Mouse (Mus musculus) cerebellum, postnatal 10 days (tissue): ENCODE measurements around the gene Emc7.
"Not testable (repeated sequence)": the region's sequence is repeated elsewhere in the genome, so short reads cannot be mapped to it uniquely, and the experiment has no call there.

Experiments
- DNase-seq, 2 experiments: peaks; one replicate each; pipeline ENCODE4 v3.0.0; 2021; ENCODE audit warnings: mixed read lengths in 2 of 2

Gene Emc7

GRCm38 (mm10) chr2:112454862-112455564 lies at the start of gene Emc7:
Gene Emc7, plus strand, starts transcription at chr2:112454997.
- DNase-seq, result peak; percentile 100

- no peak for DNase-seq
Observed at GRCm38 (mm10) chr2:112407030-112407429, 47.8 kb upstream of the Emc7 start.

- no peak for DNase-seq
Observed at GRCm38 (mm10) chr2:112425308-112425707, 29.5 kb upstream of the Emc7 start.

DNA sequence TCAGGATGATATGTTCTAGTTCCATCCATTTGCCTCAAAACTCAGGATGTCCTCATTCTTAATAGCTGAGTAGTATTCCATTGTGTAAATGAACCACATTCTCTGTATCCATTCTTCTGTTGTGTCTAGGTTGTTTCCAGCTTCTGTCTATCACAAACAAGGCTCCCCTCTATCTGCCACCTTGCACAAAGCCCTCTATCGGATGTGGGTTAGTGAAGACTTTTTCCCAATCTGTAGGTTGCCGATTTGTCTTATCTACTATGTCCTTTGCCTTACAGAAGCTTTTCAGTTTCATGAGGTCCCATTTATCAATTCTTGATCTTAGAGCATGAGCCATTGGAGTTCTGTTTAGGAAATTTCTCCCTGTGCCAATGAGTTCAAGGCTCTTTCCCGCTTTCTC lies 26.3 kb upstream of the Emc7 start:
- DNase-seq, result not testable (repeated sequence)

DNA sequence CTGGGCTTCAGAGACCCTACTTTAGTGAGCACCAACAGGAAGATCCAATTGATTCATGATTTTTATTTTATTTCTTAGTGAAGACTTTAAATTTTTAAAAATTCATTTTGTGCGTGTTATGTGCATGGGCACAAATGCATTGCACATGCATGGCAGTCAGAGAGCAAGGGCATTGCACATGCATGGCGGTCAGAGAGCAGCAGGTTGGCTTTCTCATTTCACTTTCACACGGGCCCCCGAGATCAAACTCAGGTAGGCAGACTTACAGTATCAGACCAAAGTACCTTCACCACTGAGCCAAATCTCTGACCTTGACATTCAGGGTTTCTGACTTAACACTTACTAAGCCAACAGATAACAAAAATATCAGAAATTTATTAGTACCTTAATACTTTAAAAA lies 25.1 kb upstream of the Emc7 start:
- DNase-seq, result no peak

GRCm38 (mm10) chr2:112430403-112430802 lies 24.4 kb upstream of the Emc7 start:
- DNase-seq, result no peak

DNA sequence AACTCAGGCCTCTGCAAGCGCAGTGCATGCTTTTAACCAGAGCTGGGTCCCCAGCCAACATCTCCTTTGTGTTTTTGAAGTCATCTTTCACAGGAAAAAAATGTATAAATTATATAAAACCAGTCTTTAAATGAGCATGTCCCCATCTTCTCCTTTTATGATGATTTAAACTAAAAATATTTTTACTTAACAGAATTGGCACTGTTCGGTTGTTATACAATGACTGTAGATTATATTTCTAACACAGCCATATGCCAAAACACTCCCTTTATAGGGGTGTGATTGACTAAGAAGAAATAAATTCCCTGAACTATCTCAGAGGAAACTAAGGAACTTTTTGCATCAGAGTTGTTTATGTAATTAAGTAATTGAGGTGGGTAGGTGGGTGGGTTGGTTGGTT lies 22.3 kb upstream of the Emc7 start:
- DNase-seq, result no peak

DNA sequence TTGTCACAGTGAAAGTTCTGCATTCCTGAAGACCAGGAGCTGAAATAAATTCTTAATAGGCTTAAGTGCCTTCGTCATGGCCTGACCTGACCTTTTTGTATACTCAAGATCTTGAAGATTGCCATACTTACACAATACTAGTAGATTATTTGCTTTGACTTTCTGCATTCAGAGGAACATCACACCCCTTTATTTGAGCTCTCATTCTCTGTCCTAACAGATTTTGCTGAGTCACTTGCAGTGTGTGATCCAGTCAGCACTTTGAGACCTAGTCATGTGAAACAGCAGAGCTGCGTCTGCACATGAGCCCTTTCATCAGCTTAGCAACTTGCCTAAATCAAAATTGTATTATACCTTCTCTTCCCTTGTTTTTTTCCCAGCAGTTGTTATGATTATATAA lies 21.4 kb upstream of the Emc7 start:
- no peak for DNase-seq

DNA sequence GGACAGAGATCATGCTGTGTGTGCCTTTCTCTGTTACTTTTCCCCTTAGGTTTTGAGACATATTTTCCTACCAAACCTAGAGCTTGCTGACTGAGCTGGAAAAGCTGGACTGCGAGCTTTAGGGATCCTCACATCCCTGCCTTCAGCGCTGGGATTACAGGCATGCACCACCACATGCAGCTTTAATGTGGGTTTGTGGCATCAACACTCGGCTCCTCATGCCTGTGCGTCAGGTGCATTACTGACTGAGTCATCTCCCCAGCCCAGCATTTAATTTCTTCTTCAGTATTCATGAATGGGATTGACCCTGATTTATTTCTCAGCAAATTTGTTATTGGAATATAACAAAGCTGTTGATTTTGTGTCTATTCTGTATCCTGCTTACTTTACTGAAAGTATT lies 18.5 kb upstream of the Emc7 start:
- no peak for DNase-seq

GRCm38 (mm10) chr2:112437589-112437988 lies 17.2 kb upstream of the Emc7 start:
- no peak for DNase-seq

GRCm38 (mm10) chr2:112443491-112443890 lies 11.3 kb upstream of the Emc7 start:
- no peak for DNase-seq

GRCm38 (mm10) chr2:112445511-112445910 lies 9.3 kb upstream of the Emc7 start:
- DNase-seq, result no peak

DNA sequence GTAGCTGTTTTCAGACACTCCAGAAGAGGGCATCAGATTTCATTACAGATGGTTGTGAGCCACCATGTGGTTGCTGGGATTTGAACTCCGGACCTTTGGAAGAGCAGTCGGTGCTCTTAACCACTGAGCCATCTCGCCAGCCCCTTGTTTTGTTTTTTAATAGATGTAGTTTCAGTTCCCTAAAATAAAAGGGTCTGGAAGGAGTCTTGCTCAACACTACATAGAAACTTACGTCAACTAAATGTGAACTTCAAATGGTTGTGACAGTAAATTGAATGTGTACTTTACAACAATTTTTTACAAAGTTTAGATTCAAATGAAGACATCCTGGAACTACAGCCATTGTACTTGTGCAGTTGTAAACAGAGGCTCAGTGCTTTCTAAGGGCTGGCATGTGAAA lies 6.8 kb upstream of the Emc7 start:
- DNase-seq, result not testable (repeated sequence)

DNA sequence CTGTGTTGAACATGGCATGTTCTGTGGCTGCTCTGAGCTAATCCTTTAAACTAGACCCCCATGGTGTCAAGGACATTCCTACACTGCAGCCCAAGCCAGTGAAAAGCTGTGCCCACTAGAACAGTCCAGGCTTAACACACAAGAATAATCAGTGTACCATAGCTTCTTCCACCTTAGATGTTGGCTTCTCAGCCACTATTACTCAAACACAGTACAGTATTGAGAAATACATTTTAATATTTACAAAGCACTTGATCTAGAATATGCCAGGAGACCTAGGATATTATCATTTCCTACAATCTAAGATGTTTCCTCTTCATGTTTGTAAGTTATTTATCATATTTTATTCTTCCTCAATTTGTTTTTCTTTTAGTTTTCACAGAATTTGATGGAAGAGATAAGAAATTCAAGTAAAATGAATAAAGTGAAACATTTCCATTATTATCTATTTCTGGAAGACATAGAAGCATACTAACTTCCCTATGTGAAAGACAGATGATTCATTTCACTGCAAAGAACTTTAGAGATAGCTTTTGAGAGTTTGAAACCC lies 6.2 kb upstream of the Emc7 start:
- DNase-seq, result no peak

- peak; percentile 52 to 53 for DNase-seq
Observed at GRCm38 (mm10) chr2:112449597-112450296, 5.0 kb upstream of the Emc7 start.

DNA sequence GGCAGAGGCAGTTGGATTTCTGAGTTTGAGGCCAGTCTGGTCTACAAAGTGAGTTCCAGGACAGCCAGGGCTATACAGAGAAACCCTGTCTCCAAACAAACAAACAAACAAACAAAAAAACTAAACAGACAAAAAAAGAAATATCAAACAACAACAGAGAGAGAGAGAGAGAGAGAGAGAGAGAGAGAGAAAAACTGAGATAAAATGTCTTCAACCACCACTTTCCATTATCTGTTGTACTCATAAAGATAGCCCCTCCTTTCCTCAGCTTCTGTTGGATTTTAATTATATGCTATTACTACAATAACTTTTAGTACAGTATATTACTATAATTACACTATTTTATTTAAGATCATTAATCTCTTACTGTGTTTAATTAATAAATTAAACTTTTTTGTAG lies 2.3 kb upstream of the Emc7 start:
- DNase-seq, result not testable (repeated sequence)

DNA sequence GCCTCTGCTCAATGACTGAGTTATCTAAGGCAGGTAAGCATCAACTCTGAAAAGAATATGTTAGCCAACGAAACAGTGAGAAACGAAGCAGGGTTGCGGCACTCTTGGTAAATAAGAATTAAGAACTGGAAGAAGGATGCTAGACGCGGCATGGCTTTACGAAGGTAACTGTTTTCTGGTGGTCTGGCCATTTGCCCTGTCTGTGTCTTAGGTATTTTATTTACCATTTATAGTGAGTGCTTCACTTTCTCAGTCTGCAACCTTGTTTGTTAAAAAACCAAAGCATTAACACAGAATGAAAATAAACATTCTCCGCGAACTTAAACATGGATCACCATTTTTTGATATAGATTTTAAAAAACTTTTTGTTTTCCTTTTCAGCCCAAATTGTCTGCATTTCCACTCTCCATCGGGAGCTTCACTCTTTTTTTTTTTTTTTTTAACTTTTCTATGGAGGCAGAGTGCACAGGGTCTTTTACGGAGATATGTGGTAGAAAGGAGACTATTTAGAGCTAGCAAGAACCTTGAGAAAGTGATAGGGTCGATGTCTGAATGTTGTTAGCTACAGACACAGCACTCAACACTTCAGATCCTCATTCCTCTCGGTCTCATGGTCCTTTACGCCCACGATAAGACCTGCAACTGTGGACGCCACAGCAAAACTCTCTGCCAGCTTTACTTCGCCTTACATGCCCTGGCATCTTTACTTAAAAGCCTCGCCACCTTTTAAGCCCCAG lies 504 bp upstream of the Emc7 start:
- peak in 1 of 2 experiments; percentile 18 for DNase-seq

DNA sequence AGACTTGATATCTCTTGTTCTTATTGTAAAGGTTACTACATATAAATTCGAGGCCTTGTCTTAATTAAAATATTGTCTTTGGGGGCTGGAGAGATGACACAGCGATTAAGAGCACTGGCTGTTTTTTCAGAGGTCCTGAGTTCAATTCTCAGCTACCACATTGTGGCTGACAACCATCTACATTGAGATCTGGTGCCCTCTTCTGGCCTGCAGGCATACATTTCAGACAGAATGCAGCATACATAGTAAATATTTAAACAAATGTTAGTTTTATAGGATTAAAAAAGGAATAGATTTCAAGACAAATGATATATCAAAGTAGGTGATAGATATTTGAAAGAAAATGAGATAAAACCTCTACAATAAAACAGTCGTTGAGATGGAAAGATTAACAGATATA lies 5.8 kb downstream of the Emc7 start:
- DNase-seq, result no peak

GRCm38 (mm10) chr2:112469542-112469941 lies 14.7 kb downstream of the Emc7 start:
- DNase-seq, result no peak

- DNase-seq, result no peak
Observed at GRCm38 (mm10) chr2:112470961-112471381, 16.2 kb downstream of the Emc7 start.

DNA sequence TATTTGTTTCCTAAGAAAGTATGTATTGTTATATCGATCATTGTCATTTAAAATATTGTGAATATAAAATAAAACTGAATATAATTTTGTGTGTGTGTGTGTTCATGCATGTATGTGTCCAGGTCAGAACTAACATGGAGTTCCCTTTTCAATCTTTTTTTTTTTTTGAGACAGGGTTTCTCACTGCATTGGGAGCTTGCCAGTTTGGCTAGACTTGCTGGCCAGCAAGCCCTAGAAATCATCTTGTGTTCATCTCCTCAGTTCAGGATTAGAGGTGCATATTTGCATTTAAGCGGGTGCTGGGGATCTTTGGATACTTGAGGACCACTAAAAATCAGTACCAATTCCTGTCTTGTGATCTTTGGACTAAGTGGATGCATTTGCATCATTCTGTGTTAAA lies 17.3 kb downstream of the Emc7 start:
- DNase-seq, result peak; percentile 58 to 61

- no peak for DNase-seq
Observed at GRCm38 (mm10) chr2:112474997-112475724, 20.4 kb downstream of the Emc7 start.

GRCm38 (mm10) chr2:112476554-112476953 lies 21.8 kb downstream of the Emc7 start:
- DNase-seq, result no peak
